Mouse (Mus musculus) urinary bladder, adult 2 months (tissue): ENCODE results near the gene Bri3bp. TPM values are rescaled to one million over a fixed set of nuclear protein-coding genes. Genes with fewer than 3 reads are reported as not detected.
"Not testable (repeated sequence)": the region's sequence is repeated elsewhere in the genome, so short reads cannot be mapped to it uniquely, and the experiment has no call there.

Experiments
- DNase-seq: peaks from one replicate; pipeline ENCODE4 v3.0.0; 2022; ENCODE audit warnings: low spot score
- polyA plus RNA-seq: library from polyadenylated mRNA; depleted of rRNA; stranded (reverse); fragments of >200 nt; gene quantifications from 2 replicates; pipeline ENCODE4 v1.2.3, GENCODE M21; 2012; rRNA removed

The Bri3bp gene
- polyA plus RNA-seq: 3.5 and 7.5 TPM in 2 replicates

GRCm38 (mm10) chr5:125441234-125442114 lies at the start of gene Bri3bp:
Bri3bp (plus strand) TSS chr5:125441568.
- DNase-seq: peak; percentile 51

GRCm38 (mm10) chr5:125391609-125392008 lies 49.8 kb upstream of the Bri3bp start:
- DNase-seq: no peak

- not testable (repeated sequence) for DNase-seq
Observed at GRCm38 (mm10) chr5:125392176-125392575, 49.2 kb upstream of the Bri3bp start.

DNA sequence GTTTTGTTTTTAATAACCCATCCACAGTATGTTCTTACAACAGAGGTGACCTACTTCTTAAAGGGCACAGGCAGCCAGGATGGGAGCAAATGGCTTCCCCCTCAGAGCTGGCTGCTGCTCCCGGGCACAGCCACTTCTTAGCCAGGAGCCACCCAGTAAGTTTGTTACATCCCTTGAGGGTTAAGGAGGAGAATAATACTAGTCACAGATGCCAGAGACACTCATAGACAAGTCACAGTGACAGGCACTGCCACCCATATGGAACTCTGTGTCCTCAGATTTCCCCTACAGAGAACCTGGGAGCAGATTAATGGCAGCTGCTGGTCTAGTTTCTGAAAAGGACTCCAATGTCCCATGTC lies 48.8 kb upstream of the Bri3bp start:
- DNase-seq: no peak

GRCm38 (mm10) chr5:125392977-125393621 lies 48.3 kb upstream of the Bri3bp start:
- DNase-seq: peak; percentile 87

DNA sequence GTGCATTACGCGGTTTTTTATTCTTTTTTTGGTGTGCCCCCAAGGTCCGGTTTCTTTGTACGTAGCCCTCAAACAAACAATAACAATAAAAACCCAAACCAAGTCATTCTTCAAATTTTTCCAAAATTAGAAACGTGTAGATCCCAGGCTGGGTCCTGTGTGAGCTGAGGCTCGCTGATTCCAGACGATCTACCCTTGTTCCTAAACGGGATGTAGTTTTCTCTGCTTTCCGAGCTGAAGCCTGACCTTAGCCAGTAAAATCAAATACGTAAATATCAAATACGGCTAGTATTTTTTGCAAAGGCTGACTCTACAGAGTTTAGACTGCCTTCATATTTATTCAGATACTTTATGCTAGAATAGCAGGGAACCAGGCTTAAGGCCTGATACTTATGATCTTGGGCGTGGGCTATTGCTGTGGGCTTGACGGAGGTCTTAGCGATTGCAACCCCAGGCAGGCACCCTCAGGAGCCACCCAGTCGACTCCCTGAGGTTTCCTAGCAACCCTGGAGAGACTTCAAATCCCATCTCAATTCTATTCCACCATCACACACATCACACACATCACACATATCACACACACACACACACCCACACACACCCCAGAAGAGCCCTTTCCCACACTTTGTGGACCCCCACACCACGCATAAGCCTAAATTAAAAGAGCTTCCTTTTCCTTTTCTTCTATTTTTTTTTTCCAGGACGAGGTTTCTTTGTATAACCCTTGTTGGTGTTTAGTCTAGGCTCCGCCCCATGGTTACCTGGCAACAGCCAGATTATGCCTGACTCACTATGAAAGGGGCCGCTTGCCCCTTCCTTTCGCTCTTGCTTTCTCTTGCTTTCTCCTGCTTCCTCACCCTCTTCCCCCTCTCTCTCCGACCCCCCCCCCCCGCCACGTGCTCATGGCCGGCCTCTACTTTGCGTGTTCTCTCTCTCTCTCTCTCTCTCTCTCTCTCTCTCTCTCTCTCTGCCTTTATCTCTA lies 47.5 kb upstream of the Bri3bp start:
- no peak for DNase-seq

- DNase-seq: no peak
Observed at GRCm38 (mm10) chr5:125395008-125395407, 46.4 kb upstream of the Bri3bp start.

- DNase-seq: no peak
Observed at GRCm38 (mm10) chr5:125400903-125401302, 40.5 kb upstream of the Bri3bp start.

GRCm38 (mm10) chr5:125402476-125402875 lies 38.9 kb upstream of the Bri3bp start:
- no peak for DNase-seq

DNA sequence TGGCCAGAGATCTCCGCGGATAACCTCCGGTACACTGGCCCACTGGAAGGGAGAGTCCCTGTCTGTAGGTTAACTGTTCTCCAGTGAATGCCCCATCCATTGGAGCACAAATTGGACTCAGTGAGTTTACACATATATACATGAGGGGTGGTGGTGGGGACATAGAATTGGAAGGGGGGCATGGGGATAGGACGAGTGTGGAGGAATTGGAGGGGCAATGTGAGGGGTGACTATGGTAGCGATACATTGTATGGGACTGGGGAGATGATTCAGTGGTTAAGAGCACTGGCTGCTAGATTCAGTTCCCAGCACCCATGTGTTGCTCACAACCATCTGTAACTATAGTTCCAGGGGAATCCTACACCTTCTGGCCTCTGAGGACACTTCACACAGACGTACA lies 38.4 kb upstream of the Bri3bp start:
- DNase-seq: no peak

- DNase-seq: no peak
Observed at GRCm38 (mm10) chr5:125403481-125404465, 37.6 kb upstream of the Bri3bp start.

DNA sequence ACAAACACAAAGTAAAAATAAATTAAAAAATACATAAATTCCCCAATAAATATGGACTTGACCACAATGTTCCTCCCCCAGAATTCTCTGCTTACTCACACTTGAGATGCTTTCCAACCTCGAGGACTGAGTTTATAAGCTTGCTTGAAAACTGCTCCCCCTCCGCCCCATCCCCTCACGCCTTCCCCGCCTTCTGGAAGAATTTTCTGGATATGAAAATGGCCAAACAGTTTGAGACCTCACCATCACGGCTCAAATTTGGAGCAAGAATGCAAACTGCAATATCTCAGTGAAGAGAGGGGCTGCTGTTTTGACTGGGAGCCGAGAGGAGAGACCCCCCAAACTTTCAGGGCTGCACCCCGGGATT lies 36.8 kb upstream of the Bri3bp start:
- no peak for DNase-seq

DNA sequence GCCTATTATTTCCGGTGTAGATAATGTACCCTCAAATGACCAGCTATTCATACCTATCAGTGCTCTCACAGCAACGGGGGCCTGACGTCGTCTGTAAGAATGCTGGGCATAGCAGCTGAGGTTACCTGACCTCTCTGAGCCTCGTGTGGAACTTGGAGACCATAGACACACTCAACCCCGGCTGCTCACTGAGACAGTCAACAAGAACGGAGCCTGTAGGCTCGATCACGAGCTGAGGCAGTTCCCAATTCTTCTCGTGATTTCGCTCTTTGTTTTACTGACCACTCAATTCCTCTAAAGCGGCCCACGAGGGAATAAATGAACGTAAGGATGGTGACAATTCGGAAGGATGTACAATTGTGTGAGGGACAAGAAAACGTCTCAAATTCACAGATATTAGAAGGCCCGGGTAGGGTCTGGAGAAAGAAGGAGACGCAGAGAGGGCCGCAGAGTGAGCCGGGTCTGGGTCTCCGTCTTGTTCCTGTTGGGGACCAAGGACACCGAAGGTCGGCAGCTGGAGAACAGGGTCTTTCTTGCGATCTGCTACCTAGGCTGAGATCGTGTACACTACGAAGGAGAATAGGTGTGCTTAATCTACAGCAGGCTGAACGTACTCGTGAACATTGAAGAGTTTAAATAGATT lies 36.3 kb upstream of the Bri3bp start:
- DNase-seq: peak; percentile 58

DNA sequence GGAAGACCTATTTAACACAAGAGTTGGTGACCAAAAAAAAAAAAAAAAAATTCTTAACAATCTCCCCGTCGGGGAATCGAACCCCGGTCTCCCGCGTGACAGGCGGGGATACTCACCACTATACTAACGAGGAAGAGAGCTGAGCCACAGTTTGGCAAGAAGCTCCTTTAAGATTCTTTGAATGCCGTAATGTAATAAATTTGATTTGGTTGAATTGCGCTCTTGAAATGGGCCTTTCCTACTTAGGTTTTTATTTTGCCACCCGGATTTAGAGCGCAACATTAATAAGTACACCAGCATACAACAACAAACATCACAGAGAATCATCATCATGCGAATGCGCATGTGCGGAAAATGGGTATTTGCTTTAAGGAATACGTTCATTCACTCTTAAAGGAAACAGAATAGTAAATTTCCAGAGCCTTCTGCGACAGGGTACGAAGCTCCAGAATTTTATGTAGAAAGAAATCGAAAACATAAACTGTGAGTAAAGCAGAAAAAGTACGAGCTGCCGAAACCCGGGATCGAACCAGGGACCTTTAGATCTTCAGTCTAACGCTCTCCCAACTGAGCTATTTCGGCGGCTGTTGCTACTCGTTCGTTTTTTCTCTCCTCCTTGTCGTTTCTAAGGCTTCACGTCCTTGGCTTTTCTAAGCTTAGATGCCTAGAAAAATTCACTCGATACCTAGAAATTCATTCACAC lies 35.7 kb upstream of the Bri3bp start:
- DNase-seq: peak; percentile 79

GRCm38 (mm10) chr5:125406322-125407016 lies 34.9 kb upstream of the Bri3bp start:
- peak; percentile 63 for DNase-seq

DNA sequence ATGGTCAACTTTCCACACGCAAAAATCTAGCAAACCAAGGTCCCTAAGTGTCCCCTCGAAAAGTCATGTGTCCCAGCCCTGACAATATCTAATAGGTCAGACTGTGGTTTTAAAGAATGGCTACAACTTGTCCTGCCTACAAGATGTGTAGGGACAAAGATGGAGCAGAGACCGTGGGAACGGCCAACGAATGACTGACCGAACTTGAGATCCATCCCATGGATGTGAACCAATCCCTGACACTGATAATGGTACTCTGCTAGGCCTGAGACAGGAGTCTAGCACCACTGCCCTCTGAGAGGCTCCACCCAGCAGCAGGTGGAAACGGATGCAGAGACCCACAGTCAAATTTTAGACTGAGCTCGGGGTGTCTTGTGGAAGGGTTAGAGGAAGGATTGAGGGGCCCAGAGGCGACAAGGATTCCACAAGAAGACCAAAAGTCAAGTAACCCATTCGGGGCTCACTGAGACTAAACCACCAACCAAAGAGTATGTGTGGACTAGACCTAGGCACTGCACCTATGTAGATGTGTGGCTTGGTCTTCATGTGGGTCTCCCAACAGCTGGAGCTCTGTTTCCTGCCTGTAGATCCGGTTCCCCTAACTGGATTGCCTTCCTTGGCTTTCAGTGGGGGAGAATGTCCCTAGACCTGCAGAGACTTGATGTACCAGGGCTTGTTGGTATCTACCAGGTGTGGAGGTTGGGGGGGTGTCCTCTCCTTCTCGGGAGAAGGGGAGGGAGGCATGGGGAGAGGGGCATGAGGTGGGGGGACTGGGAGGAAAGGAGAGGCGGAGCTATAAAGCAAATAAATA lies 34.1 kb upstream of the Bri3bp start:
- DNase-seq: no peak

- DNase-seq: no peak
Observed at GRCm38 (mm10) chr5:125407910-125408575, 33.3 kb upstream of the Bri3bp start.

GRCm38 (mm10) chr5:125408842-125409241 lies 32.5 kb upstream of the Bri3bp start:
- DNase-seq: peak; percentile 63
